Mouse (Mus musculus) ES-Bruce4 (cell line): ENCODE measurements around the gene Smoc2. TPM values are rescaled to one million over a fixed set of nuclear protein-coding genes. Genes with fewer than 3 reads are reported as not detected.

Experiments used
- H3K27ac ChIP-seq: 2 replicates; pipeline ENCODE4 v1.5.1; 2012; ENCODE audit warnings: low read length, inconsistent platforms; ENCODE audit not compliant: insufficient read depth
- H3K27me3 ChIP-seq: 2 replicates; pipeline ENCODE4 v1.6.1; 2012; ENCODE audit warnings: mild to moderate bottlenecking, low read length, inconsistent platforms; ENCODE audit not compliant: control insufficient read depth, poor library complexity, insufficient read depth, severe bottlenecking
- H3K36me3 ChIP-seq: 2 replicates; pipeline ENCODE4 v1.6.1; 2012; ENCODE audit warnings: inconsistent platforms, mild to moderate bottlenecking, low read length, moderate library complexity; ENCODE audit not compliant: control insufficient read depth, poor library complexity, insufficient read depth, severe bottlenecking
- H3K4me1 ChIP-seq: one replicate; pipeline ENCODE4 v1.8.1; 2011; ENCODE audit warnings: low read length; ENCODE audit not compliant: control insufficient read depth, insufficient read depth
- H3K4me3 ChIP-seq: 2 replicates; pipeline ENCODE4 v1.5.1; 2011; ENCODE audit warnings: low read depth, mild to moderate bottlenecking, low read length
- H3K9ac ChIP-seq: 2 replicates; pipeline ENCODE4 v1.6.1; 2012; ENCODE audit warnings: low read depth, mild to moderate bottlenecking, inconsistent platforms; ENCODE audit not compliant: poor library complexity, severe bottlenecking
- H3K9me3 ChIP-seq: replicated peaks from 2 replicates; pipeline ENCODE4 v1.6.1; 2012; ENCODE audit warnings: mild to moderate bottlenecking, low read length, inconsistent platforms; ENCODE audit not compliant: control insufficient read depth, poor library complexity, insufficient read depth, severe bottlenecking
- CTCF ChIP-seq: IDR thresholded peaks from one replicate; pipeline ENCODE4 v1.8.1; 2011; ENCODE audit warnings: low read depth, low read length
- EP300 ChIP-seq: IDR thresholded peaks from 2 replicates; pipeline ENCODE4 v1.6.1; 2011; ENCODE audit warnings: low read depth, low read length; ENCODE audit not compliant: insufficient read depth
- POLR2A ChIP-seq: IDR thresholded peaks from one replicate; pipeline ENCODE4 v1.8.1; 2011; ENCODE audit warnings: low read length; ENCODE audit not compliant: insufficient read depth
- polyA plus RNA-seq: library from polyadenylated mRNA; stranded (reverse); fragments of >200 nt; gene quantifications from 2 replicates; pipeline ENCODE4 v1.2.4, GENCODE M21; 2011; ENCODE audit warnings: low read depth; ENCODE audit not compliant: missing spikeins, insufficient read depth, insufficient read length

The Smoc2 gene
- polyA plus RNA-seq: 0.55 and 1.2 TPM in 2 replicates

- no peaks in the 10 kb centered on the region for H3K36me3 ChIP-seq
- H3K4me1 ChIP-seq: no peaks in the 10 kb centered on the region
- peak within 1 kb of the TSS; percentile 53 for H3K4me3 ChIP-seq
- H3K9ac ChIP-seq: no peak within 1 kb of the TSS; the same call in 1 of the 2 replicates
- H3K27ac ChIP-seq: no peak within 1 kb of the TSS
- no peak for TF ChIP-seq EP300
- no peak for TF ChIP-seq POLR2A
- no peak for TF ChIP-seq CTCF
- H3K27me3 ChIP-seq: peaks cover 12% of the 10 kb centered on the region
- no peaks in the 10 kb centered on the region for H3K9me3 ChIP-seq
Measured at GRCm38 (mm10) chr17:14279177-14279965, at the start of gene Smoc2. Gene Smoc2, plus strand, starts transcription at chr17:14279506.

GRCm38 (mm10) chr17:14230698-14231430, 48.4 kb upstream of the Smoc2 start:
- Histone ChIP-seq H3K4me1 (no peaks in the 10 kb centered on the region), H3K27me3 (no peaks in the 10 kb centered on the region), H3K9ac (no peak overlapping the region), H3K36me3 (no peaks in the 10 kb centered on the region), H3K27ac (no peak overlapping the region), H3K4me3 (no peak overlapping the region), H3K9me3 (no peaks in the 10 kb centered on the region)
- TF ChIP-seq CTCF: no peak
- no peak for TF ChIP-seq EP300
- TF ChIP-seq POLR2A: no peak

GRCm38 (mm10) chr17:14232629-14233028, 46.7 kb upstream of the Smoc2 start:
- Histone ChIP-seq H3K4me1 (no peaks in the 10 kb centered on the region), H3K36me3 (no peaks in the 10 kb centered on the region), H3K9me3 (no peaks in the 10 kb centered on the region), H3K27me3 (no peaks in the 10 kb centered on the region), H3K4me3 (no peak overlapping the region), H3K9ac (no peak overlapping the region), H3K27ac (no peak overlapping the region)
- TF ChIP-seq CTCF: peak; percentile 81
- no peak for TF ChIP-seq POLR2A
- TF ChIP-seq EP300: no peak

- Histone ChIP-seq H3K27ac (no peak overlapping the region), H3K4me3 (no peak overlapping the region), H3K4me1 (no peaks in the 10 kb centered on the region), H3K9me3 (no peaks in the 10 kb centered on the region), H3K27me3 (no peaks in the 10 kb centered on the region), H3K9ac (no peak overlapping the region), H3K36me3 (no peaks in the 10 kb centered on the region)
- TF ChIP-seq EP300: no peak
- TF ChIP-seq CTCF: peak; percentile 60
- no peak for TF ChIP-seq POLR2A
Measured at GRCm38 (mm10) chr17:14233658-14234057, 45.6 kb upstream of the Smoc2 start.

- H3K9ac ChIP-seq: no peak overlapping the region
- no peak for TF ChIP-seq CTCF
- no peak for TF ChIP-seq EP300
- TF ChIP-seq POLR2A: no peak
- no peaks in the 10 kb centered on the region for H3K27me3 ChIP-seq
- H3K27ac ChIP-seq: no peak overlapping the region
- no peaks in the 10 kb centered on the region for H3K9me3 ChIP-seq
- no peaks in the 10 kb centered on the region for H3K36me3 ChIP-seq
- H3K4me1 ChIP-seq: no peaks in the 10 kb centered on the region
- no peak overlapping the region for H3K4me3 ChIP-seq
Measured at GRCm38 (mm10) chr17:14234774-14235389, 44.4 kb upstream of the Smoc2 start.
